Mouse (Mus musculus) liver, embryonic 12.5 days (tissue): ENCODE data around the gene Ccdc127. TPM values are rescaled to one million over a fixed set of nuclear protein-coding genes. Genes with fewer than 3 reads are reported as not detected.

Experiments
- ATAC-seq: fragments of 200-750 bp; cut with Nextera tagmentation; 2 replicates; pipeline ENCODE4 v1.8.0; 2017; ENCODE audit warnings: moderate number of reproducible peaks, mild to moderate bottlenecking, moderate library complexity
- H3K27ac ChIP-seq: fragments of 300-500 bp; sonication (generic); 2 replicates; pipeline ENCODE4 v1.5.1; 2016; ENCODE audit warnings: mild to moderate bottlenecking
- H3K27me3 ChIP-seq: fragments of 300-500 bp; sonication (generic); replicated peaks from 2 replicates; pipeline ENCODE4 v1.6.1; 2016; ENCODE audit warnings: mild to moderate bottlenecking, moderate library complexity
- H3K36me3 ChIP-seq: fragments of 300-500 bp; sonication (generic); 2 replicates; pipeline ENCODE4 v1.6.1; 2016; ENCODE audit warnings: mild to moderate bottlenecking, moderate library complexity
- H3K4me1 ChIP-seq: fragments of 300-500 bp; sonication (generic); 2 replicates; pipeline ENCODE4 v1.6.1; 2016
- H3K4me2 ChIP-seq: fragments of 300-500 bp; sonication (generic); 2 replicates; pipeline ENCODE4 v1.6.1; 2016; ENCODE audit warnings: mild to moderate bottlenecking, moderate library complexity
- H3K4me3 ChIP-seq: fragments of 300-500 bp; sonication (generic); 2 replicates; pipeline ENCODE4 v1.5.1; 2016; ENCODE audit warnings: mild to moderate bottlenecking, moderate library complexity
- H3K9ac ChIP-seq: fragments of 300-500 bp; sonication (generic); 2 replicates; pipeline ENCODE4 v1.6.1; 2016; ENCODE audit warnings: mild to moderate bottlenecking, moderate library complexity
- H3K9me3 ChIP-seq: fragments of 300-500 bp; sonication (generic); replicated peaks from 2 replicates; pipeline ENCODE4 v1.6.1; 2016; ENCODE audit warnings: mild to moderate bottlenecking, moderate library complexity
- WGBS: fragments of 180-500 bp; shearing (Covaris S2); methylation state at CpG from one replicate; pipeline ENCODE4 v1.1.7; 2016; ENCODE audit not compliant: insufficient replicate concordance; 5-methylcytosine and 5-hydroxymethylcytosine counted together
- polyA plus RNA-seq: library from polyadenylated mRNA; unstranded; fragments of >200 nt; fragmentation: Nextera tagmentation; extraction: Ambion mirVana; gene quantifications from 2 replicates; pipeline ENCODE4 v1.2.1, GENCODE M21; 2016

Gene Ccdc127
- 31.4 and 33.8 TPM in 2 replicates for polyA plus RNA-seq

DNA sequence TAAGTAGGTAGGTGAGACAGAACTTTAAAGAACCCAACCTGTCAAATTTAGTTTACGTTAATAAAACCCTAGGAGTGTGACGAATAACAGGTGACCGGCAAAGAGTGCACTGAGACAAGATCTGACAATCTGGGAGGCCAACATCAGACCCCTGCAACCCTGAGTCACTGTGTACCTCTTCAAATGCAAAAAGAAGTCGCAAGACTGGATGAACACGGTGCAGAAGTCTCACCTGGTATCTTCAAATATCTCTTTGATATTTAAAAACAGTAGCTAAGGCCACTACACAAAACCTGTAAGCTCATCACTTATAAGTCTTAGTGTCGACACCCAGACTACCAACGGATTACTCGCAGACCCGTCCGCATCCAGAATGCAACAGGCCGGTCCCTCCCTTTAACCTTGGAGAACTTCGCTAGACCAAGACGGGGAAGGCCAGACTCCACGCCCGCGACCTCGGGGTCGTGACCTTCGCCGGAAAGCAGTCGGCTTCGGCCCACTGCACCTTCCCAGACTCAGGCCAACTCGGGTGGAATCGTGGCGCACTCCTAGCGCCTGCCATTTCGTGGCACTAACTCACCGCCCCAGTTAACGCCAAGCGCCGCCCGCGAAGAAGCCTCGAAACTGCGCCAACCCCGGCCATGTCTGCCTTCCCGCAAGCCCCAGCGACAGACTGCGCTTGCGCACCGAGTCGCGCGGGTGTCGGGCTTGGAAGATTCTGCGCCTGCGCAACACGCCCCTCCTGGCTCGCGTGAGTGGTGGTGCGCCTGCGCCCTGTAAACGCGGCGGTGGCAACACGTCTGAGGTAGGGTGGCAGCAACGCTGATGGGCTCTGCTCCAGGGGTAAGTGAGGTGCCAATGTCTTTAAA is at the start of gene Ccdc127, which contains the start of gene Sdha:
Gene Ccdc127 (plus strand): TSS at position 744 of the 869 bp plus-strand sequence.
Gene Sdha (minus strand): TSS at position 715 of the 869 bp plus-strand sequence.
- peaks cover 26% of the 10 kb centered on the region for H3K36me3 ChIP-seq
- peak within 1 kb of the TSS; percentile 91 for H3K27ac ChIP-seq
- peak within 1 kb of the TSS; percentile 84 for H3K4me2 ChIP-seq
- H3K4me1 ChIP-seq: peaks cover 25% of the 10 kb centered on the region
- WGBS: under 1% methylated on average over 57 of the region's 57 CpGs
- H3K9ac ChIP-seq: peak within 1 kb of the TSS; percentile 87
- peak; percentile 98 for ATAC-seq
- H3K4me3 ChIP-seq: peak within 1 kb of the TSS; percentile 81
- no peaks in the 10 kb centered on the region for H3K27me3 ChIP-seq
- no peaks in the 10 kb centered on the region for H3K9me3 ChIP-seq

DNA sequence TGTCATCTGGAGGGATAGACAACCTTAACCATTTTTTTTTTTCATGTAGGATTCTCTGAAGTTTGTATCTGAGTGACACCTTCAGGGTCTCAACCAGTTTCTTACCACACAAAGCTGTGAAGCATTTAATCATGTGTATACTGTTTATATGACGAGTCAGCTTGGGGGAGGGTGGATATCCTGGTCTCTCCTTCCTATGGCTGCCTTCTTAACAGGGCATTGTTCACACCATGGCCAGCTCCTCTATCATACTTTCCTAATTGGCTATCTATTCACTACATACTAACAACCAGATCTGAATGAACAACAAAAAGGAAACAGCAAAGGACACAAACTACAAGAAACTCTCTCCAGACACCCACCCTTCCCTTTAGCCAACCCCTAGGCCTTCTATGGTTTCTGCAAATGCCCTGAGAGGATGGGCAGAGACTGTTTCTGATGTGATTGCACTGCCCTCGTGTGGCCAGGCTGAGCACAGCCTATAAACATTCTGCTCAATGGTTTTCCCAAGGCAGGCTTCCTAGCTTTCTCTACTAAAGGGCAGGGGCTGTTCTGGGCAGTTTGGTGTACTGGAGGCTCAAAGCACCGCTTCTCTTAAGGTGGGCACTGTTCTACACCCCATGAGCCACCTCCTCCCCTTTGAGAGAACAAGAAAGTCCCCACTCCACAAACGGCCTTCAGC is 49.0 kb upstream of the Ccdc127 start:
- no peak overlapping the region for H3K4me2 ChIP-seq
- 0 out of 2 replicates have a peak, but pooled peaks cover 4% of the 10 kb centered on the region for H3K27me3 ChIP-seq
- 32% methylated on average over 4 of the region's 4 CpGs for WGBS
- H3K9me3 ChIP-seq: no peaks in the 10 kb centered on the region
- peak; percentile 60 for ATAC-seq
- H3K4me3 ChIP-seq: no peak overlapping the region
- H3K27ac ChIP-seq: no peak overlapping the region
- H3K36me3 ChIP-seq: peaks cover 47% of the 10 kb centered on the region
- no peaks in the 10 kb centered on the region for H3K4me1 ChIP-seq
- H3K9ac ChIP-seq: no peak overlapping the region

DNA sequence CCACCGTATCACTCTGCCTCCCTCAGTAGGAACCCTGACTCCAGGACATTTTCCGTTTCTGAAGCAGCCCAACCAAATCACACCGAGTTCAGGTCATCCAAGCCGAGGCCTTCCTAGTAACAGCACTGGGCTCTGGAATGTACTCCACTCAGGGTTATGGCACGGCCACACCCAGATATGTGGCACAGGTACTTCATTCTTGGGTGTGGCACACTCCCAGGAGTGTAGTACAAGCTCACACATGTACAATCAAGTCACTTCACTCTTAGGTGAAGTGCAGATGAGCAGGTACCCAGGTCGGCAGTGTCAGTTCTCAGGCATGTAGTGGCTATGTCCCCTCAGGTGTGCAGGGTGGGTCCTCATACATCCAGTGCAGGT is 48.5 kb upstream of the Ccdc127 start:
- Histone ChIP-seq H3K4me2 (no peak overlapping the region), H3K9ac (no peak overlapping the region), H3K27ac (no peak overlapping the region), H3K4me3 (no peak overlapping the region), H3K9me3 (no peaks in the 10 kb centered on the region), H3K36me3 (peaks cover 52% of the 10 kb centered on the region), H3K4me1 (no peaks in the 10 kb centered on the region), H3K27me3 (no peaks in the 10 kb centered on the region)
- peak; percentile 28; the same call in 1 of the 2 replicates for ATAC-seq
- WGBS: 66% methylated on average over 6 of the region's 6 CpGs

DNA sequence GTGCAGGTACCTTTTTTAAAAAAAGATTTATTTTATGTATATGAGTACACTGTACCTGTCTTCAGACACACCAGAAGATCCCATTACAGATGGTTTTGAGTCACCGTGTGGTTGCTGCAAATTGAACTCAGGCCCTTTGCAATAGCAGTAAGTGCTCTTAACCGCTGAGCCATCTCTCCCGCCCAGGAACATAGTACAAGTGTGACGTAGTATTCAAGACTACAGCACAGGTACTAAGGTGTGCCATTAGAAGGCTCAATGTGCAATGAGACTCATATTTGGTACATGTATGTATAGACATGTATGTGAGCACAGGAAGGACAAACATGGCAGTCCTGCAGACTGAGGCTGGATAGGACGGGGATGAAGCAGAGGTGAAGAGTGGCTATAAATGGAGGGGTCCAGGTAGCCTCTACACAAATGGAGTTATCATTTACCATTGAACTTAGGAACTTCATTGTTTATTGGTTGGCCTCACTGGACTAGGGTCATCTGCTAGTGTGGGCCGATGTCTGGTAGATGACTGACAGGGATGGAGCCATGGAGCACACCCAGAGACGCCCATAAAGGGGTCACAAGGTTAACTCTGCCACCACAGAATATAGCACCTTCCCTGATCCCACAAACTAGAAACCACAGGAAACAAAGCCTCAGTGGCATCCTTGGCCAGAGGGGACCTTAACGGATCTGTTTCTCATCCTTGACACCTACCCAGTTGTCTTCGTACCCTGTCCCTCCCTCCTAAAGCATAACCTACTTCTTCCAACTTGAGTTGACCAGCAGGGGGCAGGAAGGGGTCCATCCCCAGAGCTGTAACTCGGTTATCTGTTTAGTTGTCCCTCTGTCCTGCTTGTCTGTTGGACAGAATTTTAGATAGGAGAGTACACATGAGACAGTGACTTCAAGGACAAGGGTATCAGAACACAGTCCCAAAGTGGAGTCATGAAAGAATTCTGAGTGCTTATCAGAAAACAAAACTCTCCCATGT is 47.8 kb upstream of the Ccdc127 start:
- Histone ChIP-seq H3K4me2 (no peak overlapping the region), H3K27me3 (no peaks in the 10 kb centered on the region), H3K4me1 (no peaks in the 10 kb centered on the region), H3K9ac (no peak overlapping the region), H3K36me3 (peaks cover 60% of the 10 kb centered on the region), H3K27ac (no peak overlapping the region), H3K9me3 (no peaks in the 10 kb centered on the region), H3K4me3 (no peak overlapping the region)
- 79% methylated on average over 10 of the region's 10 CpGs for WGBS
- no peak for ATAC-seq

DNA sequence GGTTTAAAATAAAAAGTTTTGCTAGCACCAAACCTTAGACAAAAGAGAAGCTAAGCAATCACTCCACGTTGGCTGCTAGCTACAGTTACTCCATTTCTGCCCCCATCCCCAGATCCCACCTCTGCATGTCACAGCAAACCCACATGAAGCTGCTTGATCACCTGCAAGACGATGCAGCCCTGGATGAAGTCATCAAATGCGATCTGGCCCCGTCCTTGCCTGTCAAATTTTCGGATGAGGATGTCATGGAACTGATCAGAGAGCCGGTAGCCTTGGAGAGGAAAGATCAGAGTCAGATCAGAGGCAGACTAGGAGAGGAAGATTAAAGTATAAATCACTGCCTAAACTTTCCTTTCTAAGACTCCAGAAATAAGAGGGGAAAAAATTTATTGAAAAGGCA is 44.7 kb upstream of the Ccdc127 start:
- no peak for ATAC-seq
- H3K9me3 ChIP-seq: no peaks in the 10 kb centered on the region
- H3K27me3 ChIP-seq: no peaks in the 10 kb centered on the region
- no peak overlapping the region for H3K4me2 ChIP-seq
- no peak overlapping the region for H3K9ac ChIP-seq
- no peak overlapping the region for H3K27ac ChIP-seq
- H3K4me1 ChIP-seq: no peaks in the 10 kb centered on the region
- 78% methylated on average over 6 of the region's 6 CpGs for WGBS
- H3K36me3 ChIP-seq: peaks cover 87% of the 10 kb centered on the region
- H3K4me3 ChIP-seq: no peak overlapping the region

DNA sequence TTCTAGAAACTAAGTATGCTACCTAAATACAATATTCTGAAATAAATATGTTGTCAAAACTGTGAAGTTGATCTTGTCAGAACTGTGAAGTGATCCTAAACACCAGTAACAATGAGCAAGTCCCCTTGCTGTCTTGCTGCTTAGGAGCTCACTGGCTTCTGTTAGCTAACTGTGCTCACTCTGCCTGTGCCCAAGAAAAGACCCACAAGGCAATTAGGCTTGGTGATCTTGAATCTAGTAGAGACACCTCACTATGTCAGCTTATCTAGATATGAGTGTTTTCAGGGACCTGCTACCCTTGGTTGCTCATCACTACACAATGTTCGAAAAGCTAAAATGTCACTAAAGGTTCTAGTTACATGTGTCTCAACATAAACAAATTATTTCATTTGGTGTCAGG is 44.3 kb upstream of the Ccdc127 start:
- H3K27ac ChIP-seq: no peak overlapping the region
- no peaks in the 10 kb centered on the region for H3K9me3 ChIP-seq
- no peaks in the 10 kb centered on the region for H3K27me3 ChIP-seq
- ATAC-seq: no peak
- H3K36me3 ChIP-seq: peaks cover 91% of the 10 kb centered on the region
- no peak overlapping the region for H3K4me3 ChIP-seq
- 82% methylated on average over 1 of the region's 1 CpGs for WGBS
- H3K4me2 ChIP-seq: no peak overlapping the region
- no peaks in the 10 kb centered on the region for H3K4me1 ChIP-seq
- H3K9ac ChIP-seq: no peak overlapping the region

DNA sequence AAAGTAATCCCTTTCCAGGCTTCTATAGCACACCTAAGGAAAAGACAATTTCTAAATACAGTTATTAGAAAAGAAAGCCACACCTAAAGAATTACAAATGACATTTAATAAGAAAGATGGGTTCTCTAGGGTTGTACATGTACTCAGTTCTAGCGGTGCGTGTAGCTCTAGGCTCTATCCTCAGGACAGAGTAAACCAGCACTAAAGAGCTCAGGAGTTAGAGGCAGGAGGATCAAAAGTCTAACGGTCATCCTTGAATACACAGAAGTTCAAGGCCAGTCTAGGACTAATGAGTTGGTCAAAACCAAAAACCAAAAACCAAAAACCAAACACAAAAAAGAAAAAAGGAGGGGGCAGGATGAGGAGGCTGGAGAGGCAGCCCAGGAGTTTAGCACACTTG is 35.5 kb upstream of the Ccdc127 start:
- ATAC-seq: no peak
- Histone ChIP-seq H3K27ac (no peak overlapping the region), H3K27me3 (no peaks in the 10 kb centered on the region), H3K9ac (no peak overlapping the region), H3K4me2 (no peak overlapping the region), H3K4me1 (peaks cover 30% of the 10 kb centered on the region), H3K9me3 (no peaks in the 10 kb centered on the region), H3K4me3 (no peak overlapping the region), H3K36me3 (peaks cover 44% of the 10 kb centered on the region)
- WGBS: 87% methylated on average over 3 of the region's 3 CpGs

DNA sequence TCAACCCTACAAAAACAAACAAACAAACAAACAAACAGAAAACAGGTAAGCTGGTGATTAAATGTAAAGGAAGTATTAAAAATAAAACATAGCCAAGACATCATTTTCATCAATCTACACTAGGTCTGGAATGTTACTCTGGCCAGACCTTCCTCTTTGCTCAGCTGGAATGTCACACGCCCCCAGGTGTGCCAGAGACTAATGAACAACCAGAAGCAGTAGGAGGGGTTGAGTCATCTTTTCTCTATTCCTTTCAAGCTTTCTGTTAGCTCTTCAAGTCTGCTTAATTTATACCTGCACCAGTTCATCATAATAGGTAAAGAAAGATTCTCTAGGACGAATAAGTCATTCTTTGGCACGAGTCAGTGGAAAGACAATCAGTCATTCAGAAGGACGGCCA is 33.7 kb upstream of the Ccdc127 start:
- H3K4me1 ChIP-seq: peaks cover 30% of the 10 kb centered on the region
- H3K27ac ChIP-seq: peak overlapping the region; percentile 62
- 21% methylated on average over 4 of the region's 4 CpGs for WGBS
- no peaks in the 10 kb centered on the region for H3K27me3 ChIP-seq
- no peak for ATAC-seq
- H3K4me2 ChIP-seq: peak overlapping the region; percentile 80
- H3K4me3 ChIP-seq: peak overlapping the region; percentile 89
- H3K36me3 ChIP-seq: peaks cover 46% of the 10 kb centered on the region
- peak overlapping the region; percentile 84 for H3K9ac ChIP-seq
- no peaks in the 10 kb centered on the region for H3K9me3 ChIP-seq

DNA sequence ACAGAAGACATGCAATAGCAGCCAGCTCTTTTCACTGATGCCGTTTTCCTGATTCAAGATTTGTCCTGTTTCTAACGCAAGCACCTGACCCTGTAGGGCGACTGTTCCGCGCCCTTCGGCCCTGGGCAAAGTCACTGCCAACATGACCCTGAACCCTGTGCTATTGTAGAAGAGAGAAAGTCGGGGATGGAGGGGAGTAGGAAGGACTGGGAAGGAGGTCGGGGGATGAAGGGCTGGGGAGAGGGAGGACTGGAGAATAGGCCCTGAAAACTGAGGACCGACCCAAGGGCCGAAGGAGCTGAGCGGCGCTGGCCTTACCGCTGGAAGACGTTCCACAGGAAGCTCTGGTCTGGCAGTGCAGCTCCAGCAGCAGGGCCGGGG is 33.3 kb upstream of the Ccdc127 start:
- peak overlapping the region; percentile 62 for H3K27ac ChIP-seq
- under 1% methylated on average over 15 of the region's 15 CpGs for WGBS
- ATAC-seq: peak; percentile 35

DNA sequence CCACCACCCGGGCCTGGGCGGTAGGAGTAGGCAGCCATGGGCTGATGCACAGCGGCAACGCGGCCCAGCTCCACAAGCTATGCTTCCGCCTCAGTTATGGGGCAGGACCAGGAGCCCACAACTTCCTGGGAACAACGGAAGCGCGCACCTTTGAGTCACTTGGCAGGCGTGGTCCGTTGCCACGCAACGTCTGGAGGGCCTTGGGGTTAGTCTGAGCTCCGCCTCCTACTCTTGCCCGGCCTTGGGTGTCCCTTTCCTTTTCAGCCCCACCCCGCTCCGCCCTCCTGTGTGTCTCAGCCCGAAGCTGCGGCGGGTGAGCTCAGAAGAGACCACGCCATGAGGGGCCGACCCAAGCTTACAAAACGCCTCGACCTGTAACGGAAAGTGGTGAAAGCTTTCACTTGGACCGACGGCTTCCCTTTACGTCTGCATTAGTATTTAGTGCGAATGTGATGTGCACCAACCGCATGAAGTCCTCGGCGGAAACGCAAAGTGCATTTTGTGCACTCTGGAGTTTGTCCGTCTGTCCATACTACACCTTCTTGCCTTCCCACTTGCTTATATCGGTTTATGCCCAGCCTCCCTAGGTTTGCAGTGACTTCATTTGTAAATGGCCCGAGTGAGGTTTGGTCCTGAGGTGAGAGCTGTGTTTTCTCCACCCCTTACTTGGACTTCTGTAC is 32.8 kb upstream of the Ccdc127 start, which contains the start of gene Pdcd6:
Gene Pdcd6 (minus strand): TSS at position 411 of the 680 bp plus-strand sequence.
- H3K9me3 ChIP-seq: no peaks in the 10 kb centered on the region
- peak within 1 kb of the TSS; percentile 80 for H3K4me2 ChIP-seq
- peak within 1 kb of the TSS; percentile 74 for H3K27ac ChIP-seq
- peak within 1 kb of the TSS; percentile 89 for H3K4me3 ChIP-seq
- WGBS: under 1% methylated on average over 36 of the region's 36 CpGs
- H3K27me3 ChIP-seq: no peaks in the 10 kb centered on the region
- H3K9ac ChIP-seq: peak within 1 kb of the TSS; percentile 84
- peaks cover 30% of the 10 kb centered on the region for H3K4me1 ChIP-seq
- H3K36me3 ChIP-seq: peaks cover 50% of the 10 kb centered on the region
- ATAC-seq: peak; percentile 100

More for the DNA sequence above, 33.3 kb upstream of the Ccdc127 start:
- H3K4me3 ChIP-seq: peak overlapping the region; percentile 89
- H3K9me3 ChIP-seq: no peaks in the 10 kb centered on the region
- H3K4me2 ChIP-seq: peak overlapping the region; percentile 80
- no peaks in the 10 kb centered on the region for H3K27me3 ChIP-seq
- H3K9ac ChIP-seq: peak overlapping the region; percentile 84
- H3K36me3 ChIP-seq: peaks cover 46% of the 10 kb centered on the region
- peaks cover 30% of the 10 kb centered on the region for H3K4me1 ChIP-seq

DNA sequence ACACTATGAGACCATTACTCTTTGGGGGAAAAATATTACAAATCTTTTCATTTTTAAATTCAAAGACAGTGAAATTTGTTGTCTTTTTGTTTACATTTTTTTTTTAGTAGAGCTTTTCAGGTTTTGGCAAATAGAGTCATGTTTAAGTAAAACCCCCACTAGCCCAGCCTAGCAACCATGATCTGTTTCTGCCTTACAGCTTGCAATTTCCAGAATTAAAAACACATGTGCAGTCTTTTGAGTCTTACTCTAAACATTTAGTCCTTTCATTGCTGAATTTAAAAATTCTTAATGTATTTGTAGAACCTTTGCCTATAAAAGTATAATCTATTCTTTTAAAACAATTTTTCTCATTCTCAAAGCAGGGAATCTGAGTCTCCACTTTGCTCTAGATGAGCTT is 20.8 kb upstream of the Ccdc127 start:
- Histone ChIP-seq H3K4me3 (no peak overlapping the region), H3K27me3 (no peaks in the 10 kb centered on the region), H3K4me2 (no peak overlapping the region), H3K9ac (no peak overlapping the region), H3K27ac (no peak overlapping the region), H3K9me3 (no peaks in the 10 kb centered on the region), H3K4me1 (no peaks in the 10 kb centered on the region), H3K36me3 (peaks cover 83% of the 10 kb centered on the region)
- no peak for ATAC-seq
